Mouse (Mus musculus): Measurements from ENCODE around the gene Gabarap. TPM values are rescaled to one million over a fixed set of nuclear protein-coding genes. Genes with fewer than 3 reads are reported as not detected.
"Not testable (repeated sequence)": the region's sequence is repeated elsewhere in the genome, so short reads cannot be mapped to it uniquely, and the experiment has no call there.

Gabarap gene
- polyA plus RNA-seq, 1 experiment from 2014 or later = 280 TPM

- H3K27me3 ChIP-seq (ENCODE audit: control insufficient read depth, insufficient read depth, low read depth, low read length) = no peaks in the 10 kb centered on the region
- no peak for ATAC-seq (ENCODE audit: low read depth)
- H3K4me2 ChIP-seq (ENCODE audit: low read depth, low read length) = no peak overlapping the region
- H3K4me1 ChIP-seq (ENCODE audit: control insufficient read depth, low read depth, low read length) = peaks cover 18% of the 10 kb centered on the region
- no peaks in the 10 kb centered on the region for H3K9me3 ChIP-seq (replicated peaks; ENCODE audit: control insufficient read depth, low read length)
- H3K36me3 ChIP-seq (ENCODE audit: control insufficient read depth, insufficient read depth) = peaks cover 42% of the 10 kb centered on the region
- 76% methylated on average over 3 of the region's 3 CpGs for WGBS (ENCODE audit: insufficient replicate concordance)
- no peak overlapping the region for H3K4me3 ChIP-seq (ENCODE audit: low read depth, low read length)
- H3K9ac ChIP-seq (ENCODE audit: low read depth, low read length) = no peak overlapping the region
- no peak overlapping the region for H3K27ac ChIP-seq (ENCODE audit: low read length)
These were observed 22.5 kb downstream of the Gabarap start for GRCm38 (mm10) chr11:70013408-70013807.

DNA sequence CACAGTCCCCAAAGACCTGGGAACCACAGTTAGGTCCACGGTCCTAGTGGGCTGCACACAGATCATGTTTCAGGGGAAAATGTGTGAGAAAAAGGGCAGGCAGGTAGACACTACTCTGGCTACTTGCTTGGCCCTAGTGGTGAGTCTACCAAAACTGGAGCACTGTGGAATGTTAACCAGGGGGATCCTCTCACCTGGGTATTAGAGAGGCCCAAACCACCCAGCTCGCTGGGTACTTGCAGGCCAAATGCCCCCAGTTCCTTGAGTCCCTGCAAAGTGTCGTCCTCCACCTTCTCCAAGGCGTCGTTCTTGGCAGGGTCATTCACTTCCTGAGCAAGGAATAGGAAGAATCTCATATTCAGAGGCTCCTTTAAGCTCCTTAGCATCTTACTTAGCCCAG is 23.1 kb downstream of the Gabarap start:
- ATAC-seq (ENCODE audit: low read depth) = no peak
- WGBS (ENCODE audit: insufficient replicate concordance) = 72% methylated on average over 5 of the region's 5 CpGs
- peak overlapping the region; percentile 93 for H3K4me2 ChIP-seq (ENCODE audit: low read depth, low read length)
- H3K9me3 ChIP-seq (replicated peaks; ENCODE audit: control insufficient read depth, low read length) = no peaks in the 10 kb centered on the region
- peak overlapping the region; percentile 82; the same call in 1 of the 2 replicates for H3K4me3 ChIP-seq (ENCODE audit: low read depth, low read length)
- peak overlapping the region; percentile 87; the same call in 1 of the 2 replicates for H3K9ac ChIP-seq (ENCODE audit: low read depth, low read length)
- H3K27me3 ChIP-seq (ENCODE audit: control insufficient read depth, insufficient read depth, low read depth, low read length) = no peaks in the 10 kb centered on the region
- no peak overlapping the region for H3K27ac ChIP-seq (ENCODE audit: low read length)
- H3K4me1 ChIP-seq (ENCODE audit: control insufficient read depth, low read depth, low read length) = peaks cover 24% of the 10 kb centered on the region
- H3K36me3 ChIP-seq (ENCODE audit: control insufficient read depth, insufficient read depth) = peaks cover 41% of the 10 kb centered on the region

GRCm38 (mm10) chr11:70014880-70015558 is 24.1 kb downstream of the Gabarap start, which contains the start of gene Acadvl:
Gene Acadvl, minus strand, starts transcription at chr11:70015411.
- under 1% methylated on average over 35 of the region's 35 CpGs for WGBS (ENCODE audit: insufficient replicate concordance)
- H3K4me2 ChIP-seq (ENCODE audit: low read depth, low read length) = peak within 1 kb of the TSS; percentile 93
- H3K36me3 ChIP-seq (ENCODE audit: control insufficient read depth, insufficient read depth) = peaks cover 31% of the 10 kb centered on the region
- peak; percentile 91 for ATAC-seq (ENCODE audit: low read depth)
- H3K27ac ChIP-seq (ENCODE audit: low read length) = peak within 1 kb of the TSS; percentile 73
- no peaks in the 10 kb centered on the region for H3K27me3 ChIP-seq (ENCODE audit: control insufficient read depth, insufficient read depth, low read depth, low read length)
- H3K4me1 ChIP-seq (ENCODE audit: control insufficient read depth, low read depth, low read length) = peaks cover 25% of the 10 kb centered on the region
- H3K9me3 ChIP-seq (replicated peaks; ENCODE audit: control insufficient read depth, low read length) = no peaks in the 10 kb centered on the region
- H3K9ac ChIP-seq (ENCODE audit: low read depth, low read length) = peak within 1 kb of the TSS; percentile 87
- H3K4me3 ChIP-seq (ENCODE audit: low read depth, low read length) = peak within 1 kb of the TSS; percentile 82

DNA sequence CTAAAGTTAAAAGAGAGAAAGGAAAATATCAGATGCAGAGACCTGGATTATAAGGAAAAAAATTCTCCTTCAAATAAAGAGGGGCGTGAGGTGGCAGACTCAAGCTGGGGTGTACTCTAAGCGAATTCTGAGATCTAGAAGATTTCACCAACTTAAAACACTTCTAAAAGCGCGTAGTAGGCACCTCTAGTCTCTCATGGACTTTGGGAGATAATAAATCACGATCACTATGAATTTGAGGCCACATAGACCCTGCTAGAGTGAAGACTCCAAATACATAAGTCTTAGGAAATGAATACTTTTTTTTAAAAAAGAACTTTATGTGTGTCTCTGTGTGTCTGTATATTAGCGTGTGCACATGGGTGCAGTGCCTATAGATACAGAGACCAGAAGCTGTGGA is 24.7 kb downstream of the Gabarap start:
- Histone ChIP-seq H3K4me1 (ENCODE audit: control insufficient read depth, low read depth, low read length) (peaks cover 30% of the 10 kb centered on the region), H3K4me2 (ENCODE audit: low read depth, low read length) (peak overlapping the region; percentile 93), H3K27ac (ENCODE audit: low read length) (no peak overlapping the region), H3K27me3 (ENCODE audit: control insufficient read depth, insufficient read depth, low read depth, low read length) (no peaks in the 10 kb centered on the region), H3K9me3 (replicated peaks; ENCODE audit: control insufficient read depth, low read length) (no peaks in the 10 kb centered on the region), H3K36me3 (ENCODE audit: control insufficient read depth, insufficient read depth) (peaks cover 25% of the 10 kb centered on the region), H3K4me3 (ENCODE audit: low read depth, low read length) (peak overlapping the region; percentile 82), H3K9ac (ENCODE audit: low read depth, low read length) (peak overlapping the region; percentile 18; the same call in 1 of the 2 replicates)
- ATAC-seq (ENCODE audit: low read depth) = no peak
- 58% methylated on average over 6 of the region's 6 CpGs for WGBS (ENCODE audit: insufficient replicate concordance)

DNA sequence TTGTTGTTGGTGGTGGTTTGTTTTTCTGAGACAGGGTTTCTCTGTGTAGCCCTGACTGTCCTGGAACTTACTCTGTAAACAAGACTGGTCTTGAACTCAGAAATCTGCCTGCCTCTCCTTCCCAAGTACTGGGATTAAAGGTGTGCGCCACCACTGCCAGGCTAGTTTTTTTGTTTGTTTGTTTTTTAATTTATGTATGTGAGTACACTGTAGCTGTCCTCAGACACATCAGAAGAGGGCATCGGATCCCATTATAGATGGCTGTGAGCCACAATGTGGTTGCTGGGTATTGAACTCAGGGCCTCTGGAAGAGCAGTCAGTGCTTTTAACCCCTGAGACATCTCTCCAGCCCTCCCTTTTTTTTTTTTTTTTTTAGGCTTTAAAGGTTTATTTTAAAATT is 25.2 kb downstream of the Gabarap start:
- not testable (repeated sequence) for H3K9ac ChIP-seq (ENCODE audit: low read depth, low read length); H3K27ac ChIP-seq (ENCODE audit: low read length); H3K27me3 ChIP-seq (ENCODE audit: control insufficient read depth, insufficient read depth, low read depth, low read length); H3K9me3 ChIP-seq (replicated peaks; ENCODE audit: control insufficient read depth, low read length); ATAC-seq (ENCODE audit: low read depth); H3K4me3 ChIP-seq (ENCODE audit: low read depth, low read length); H3K4me2 ChIP-seq (ENCODE audit: low read depth, low read length)
- H3K36me3 ChIP-seq (ENCODE audit: control insufficient read depth, insufficient read depth) = peaks cover 20% of the 10 kb centered on the region
- H3K4me1 ChIP-seq (ENCODE audit: control insufficient read depth, low read depth, low read length) = peaks cover 35% of the 10 kb centered on the region
- WGBS (ENCODE audit: insufficient replicate concordance) = 78% methylated on average over 2 of the region's 2 CpGs

GRCm38 (mm10) chr11:70016669-70017068 is 25.7 kb downstream of the Gabarap start, which contains the start of gene Dlg4:
Gene Dlg4, plus strand, starts transcription at chr11:70016942.
- 54% methylated on average over 3 of the region's 3 CpGs for WGBS (ENCODE audit: insufficient replicate concordance)
- no peak within 1 kb of the TSS for H3K9ac ChIP-seq (ENCODE audit: low read depth, low read length)
- no peaks in the 10 kb centered on the region for H3K9me3 ChIP-seq (replicated peaks; ENCODE audit: control insufficient read depth, low read length)
- H3K36me3 ChIP-seq (ENCODE audit: control insufficient read depth, insufficient read depth) = peaks cover 15% of the 10 kb centered on the region
- H3K27ac ChIP-seq (ENCODE audit: low read length) = no peak within 1 kb of the TSS
- H3K4me3 ChIP-seq (ENCODE audit: low read depth, low read length) = no peak within 1 kb of the TSS
- no peak for ATAC-seq (ENCODE audit: low read depth)
- H3K27me3 ChIP-seq (ENCODE audit: control insufficient read depth, insufficient read depth, low read depth, low read length) = peaks cover 2% of the 10 kb centered on the region
- H3K4me2 ChIP-seq (ENCODE audit: low read depth, low read length) = peak within 1 kb of the TSS; percentile 93; the same call in 1 of the 2 replicates
- H3K4me1 ChIP-seq (ENCODE audit: control insufficient read depth, low read depth, low read length) = peaks cover 40% of the 10 kb centered on the region

GRCm38 (mm10) chr11:70017199-70017767 is 26.3 kb downstream of the Gabarap start:
- Histone ChIP-seq H3K27me3 (ENCODE audit: control insufficient read depth, insufficient read depth, low read depth, low read length) (peaks cover 8% of the 10 kb centered on the region), H3K36me3 (ENCODE audit: control insufficient read depth, insufficient read depth) (peaks cover 9% of the 10 kb centered on the region; the same call in 1 of the 2 replicates), H3K4me3 (ENCODE audit: low read depth, low read length) (no peak overlapping the region), H3K27ac (ENCODE audit: low read length) (no peak overlapping the region), H3K9me3 (replicated peaks; ENCODE audit: control insufficient read depth, low read length) (no peaks in the 10 kb centered on the region), H3K4me1 (ENCODE audit: control insufficient read depth, low read depth, low read length) (peaks cover 41% of the 10 kb centered on the region), H3K4me2 (ENCODE audit: low read depth, low read length) (no peak overlapping the region), H3K9ac (ENCODE audit: low read depth, low read length) (no peak overlapping the region)
- 44% methylated on average over 7 of the region's 7 CpGs for WGBS (ENCODE audit: insufficient replicate concordance)
- ATAC-seq (ENCODE audit: low read depth) = no peak

- Histone ChIP-seq H3K4me1 (ENCODE audit: control insufficient read depth, low read depth, low read length) (peaks cover 41% of the 10 kb centered on the region), H3K27ac (ENCODE audit: low read length) (no peak overlapping the region), H3K9me3 (replicated peaks; ENCODE audit: control insufficient read depth, low read length) (no peaks in the 10 kb centered on the region), H3K36me3 (ENCODE audit: control insufficient read depth, insufficient read depth) (no peaks in the 10 kb centered on the region), H3K27me3 (ENCODE audit: control insufficient read depth, insufficient read depth, low read depth, low read length) (peaks cover 12% of the 10 kb centered on the region), H3K4me3 (ENCODE audit: low read depth, low read length) (peak overlapping the region; percentile 43), H3K4me2 (ENCODE audit: low read depth, low read length) (peak overlapping the region; percentile 56), H3K9ac (ENCODE audit: low read depth, low read length) (peak overlapping the region; percentile 22; the same call in 1 of the 2 replicates)
- ATAC-seq (ENCODE audit: low read depth) = no peak
- WGBS (ENCODE audit: insufficient replicate concordance) = 5% methylated on average over 21 of the region's 25 CpGs
These were observed 27.4 kb downstream of the Gabarap start for GRCm38 (mm10) chr11:70018131-70018990.

Measured in liver, embryonic 16.5 days (tissue).